Mouse (Mus musculus): ENCODE measurements around the gene Pard3b.

GRCm38 (mm10) chr1:62041718-62042117 lies 403.1 kb downstream of the Pard3b start:
- TF ChIP-seq POLR2A (IDR thresholded peaks at IDR 0.05; ENCODE audit: insufficient read depth, low read depth, low read length) (no peak), CTCF (IDR thresholded peaks at IDR 0.05) (no peak), EP300 (IDR thresholded peaks at IDR 0.05; ENCODE audit: insufficient read depth, low read depth, low read length) (no peak)
